Mouse (Mus musculus) lung, embryonic 14.5 days (tissue): ENCODE measurements at regions not wholly inside any gene's neighbourhood (a gene's known extent, or its start where the extent isn't known, plus 50 kb on each side); places are given as distances from the start of the nearest gene placed in this dataset. TPM values are rescaled to one million over a fixed set of nuclear protein-coding genes. Genes with fewer than 3 reads are reported as not detected.

ENCODE experiments used
- ATAC-seq: fragments of 200-750 bp; cut with Nextera tagmentation; 2 replicates; pipeline ENCODE4 v1.8.0; 2017; ENCODE audit warnings: mild to moderate bottlenecking, moderate TSS enrichment, moderate library complexity; ENCODE audit not compliant: insufficient read depth
- DNase-seq: peaks from one replicate; pipeline ENCODE4 v3.0.0-alpha.2; 2015
- H3K27ac ChIP-seq: fragments of 300-500 bp; sonication (generic); 2 replicates; pipeline ENCODE4 v1.5.1; 2014; ENCODE audit warnings: low read depth, mild to moderate bottlenecking, moderate library complexity
- H3K27me3 ChIP-seq: fragments of 300-500 bp; sonication (generic); 2 replicates; pipeline ENCODE4 v1.6.1; 2014; ENCODE audit warnings: low read length, control low read depth; ENCODE audit not compliant: insufficient read depth
- H3K36me3 ChIP-seq: fragments of 300-500 bp; sonication (generic); 2 replicates; pipeline ENCODE4 v1.6.1; 2014; ENCODE audit warnings: control low read depth; ENCODE audit not compliant: insufficient read depth
- H3K4me1 ChIP-seq: fragments of 300-500 bp; sonication (generic); 2 replicates; pipeline ENCODE4 v1.6.1; 2014; ENCODE audit warnings: antibody characterized with exemption, control low read depth; ENCODE audit not compliant: insufficient read depth
- H3K4me2 ChIP-seq: fragments of 300-500 bp; sonication (generic); 2 replicates; pipeline ENCODE4 v1.6.1; 2014; ENCODE audit warnings: mild to moderate bottlenecking
- H3K4me3 ChIP-seq: fragments of 300-500 bp; sonication (generic); 2 replicates; pipeline ENCODE4 v1.5.1; 2014; ENCODE audit warnings: low read depth, low read length
- H3K9ac ChIP-seq: fragments of 300-500 bp; sonication (generic); 2 replicates; pipeline ENCODE4 v1.6.1; 2014
- H3K9me3 ChIP-seq: fragments of 300-500 bp; sonication (generic); 2 replicates; pipeline ENCODE4 v1.6.1; 2016; ENCODE audit warnings: low read depth, low read length, control low read depth
- CTCF ChIP-seq: IDR thresholded peaks from 2 replicates; pipeline ENCODE4 v1.5.1; 2016; ENCODE audit warnings: antibody characterized with exemption, low read depth
- WGBS: fragments of 180-500 bp; shearing (Covaris S2); extraction: QIAGEN DNeasy Blood & Tissue Kit; methylation state at CpG from one replicate; pipeline ENCODE4 v1.1.7; 2014; 5-methylcytosine and 5-hydroxymethylcytosine counted together
- microRNA counts: library from miRNA; unstranded; fragments of <30 nt; microRNA quantifications from one replicate; lab custom pipeline; 2016
- microRNA-seq: library from miRNA; unstranded; fragments of <30 nt; microRNA quantifications from one replicate; pipeline ENCODE4, GENCODE M21; 2016; ENCODE audit warnings: borderline number of aligned reads

- no peak for TF ChIP-seq CTCF
- DNase-seq: no peak
- Histone ChIP-seq H3K4me3 (no peak overlapping the region), H3K27ac (no peak overlapping the region), H3K27me3 (no peaks in the 10 kb centered on the region), H3K9me3 (no peaks in the 10 kb centered on the region), H3K36me3 (no peaks in the 10 kb centered on the region), H3K4me1 (no peaks in the 10 kb centered on the region), H3K4me2 (no peak overlapping the region), H3K9ac (no peak overlapping the region)
- ATAC-seq: no peak
- WGBS: 48% methylated on average over 10 of the region's 10 CpGs
Observed at GRCm38 (mm10) chr16:92878081-92878480, 52.1 kb upstream of the Runx1 start.

MicroRNAs in the stretch of these regions (microRNA counts, 519-probe panel; counts per million panel counts)
- 30.5 counts per million for microRNA mmu-miR-802 (lab: Ali Mortazavi, UCI)

Small RNAs in the stretch of these regions (microRNA-seq; reads per million reads assigned to microRNA genes)
- gene Gm28003 (not detected), gene Mir802 (0.71 reads per million)
